Mouse (Mus musculus): ENCODE results near the gene Tuba3b.

The Tuba3b gene

DNA sequence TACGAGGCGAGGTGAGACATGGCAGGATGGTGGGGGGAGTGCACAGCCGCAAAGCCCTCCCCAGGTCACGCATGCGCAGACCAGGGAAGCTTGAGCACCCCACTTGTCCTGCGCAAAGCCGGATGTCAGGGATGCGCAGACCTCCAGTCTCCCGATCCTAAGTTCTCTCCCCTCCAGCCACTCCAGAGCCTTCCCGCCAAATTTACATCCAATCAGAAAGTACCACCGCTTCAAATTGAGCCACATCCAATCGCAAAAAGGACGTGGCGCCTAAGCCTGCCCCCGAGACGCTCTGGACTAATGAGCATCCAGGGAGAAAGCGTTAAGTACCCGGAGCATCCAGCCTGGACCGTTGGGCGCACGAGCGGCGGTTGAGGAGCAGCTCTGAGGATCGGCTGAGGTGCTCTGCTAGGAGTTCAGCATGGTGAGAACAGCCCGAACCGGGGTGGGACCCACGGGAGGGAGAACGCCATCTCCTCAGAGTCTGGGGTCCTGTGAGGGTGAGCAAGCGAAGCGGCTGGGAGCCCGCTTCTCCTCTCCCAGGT is at the start of gene Tuba3b:
Gene Tuba3b, plus strand, starts transcription at position 92 of the 545 bp plus-strand sequence.
- no peak for DNase-seq

DNA sequence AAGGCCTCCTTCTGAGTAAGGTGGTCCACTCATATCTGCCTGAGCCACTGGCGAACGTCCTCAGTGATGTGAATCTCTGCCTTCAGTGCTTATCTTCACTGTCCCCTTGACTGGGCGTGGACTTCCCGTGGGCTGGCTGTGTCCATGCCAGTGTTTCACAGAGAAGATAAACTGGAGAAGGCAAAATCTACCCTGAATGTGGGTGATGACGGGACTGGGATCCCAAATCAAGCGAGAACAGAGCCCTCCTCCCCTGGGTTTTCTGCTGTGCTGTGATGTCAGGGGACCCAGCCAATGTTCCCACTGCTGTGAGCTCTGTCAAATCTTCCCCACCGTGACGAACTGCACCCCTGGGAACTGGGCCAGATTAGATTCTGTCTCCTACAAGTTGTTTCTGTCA is 48.3 kb upstream of the Tuba3b start:
- DNase-seq = no peak

DNA sequence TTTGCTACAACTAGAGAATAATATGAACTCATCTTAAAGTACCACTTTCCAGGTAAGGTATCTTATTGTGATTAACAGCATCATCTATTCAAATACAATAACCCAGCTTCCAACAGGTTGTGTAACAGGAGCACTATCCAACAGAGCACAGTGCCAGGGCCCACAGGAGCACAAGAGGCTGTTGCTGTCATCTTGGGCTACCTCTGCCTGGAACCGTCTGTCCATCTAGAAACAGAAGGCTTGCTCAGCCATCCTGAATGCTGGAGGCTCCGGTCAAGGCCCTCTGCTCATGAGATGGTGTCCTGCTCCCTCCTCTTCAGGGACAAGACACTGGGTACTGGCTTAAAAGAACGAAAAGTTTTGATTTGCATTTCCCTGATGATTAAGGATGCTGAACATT is 47.7 kb upstream of the Tuba3b start:
- DNase-seq = no peak

DNA sequence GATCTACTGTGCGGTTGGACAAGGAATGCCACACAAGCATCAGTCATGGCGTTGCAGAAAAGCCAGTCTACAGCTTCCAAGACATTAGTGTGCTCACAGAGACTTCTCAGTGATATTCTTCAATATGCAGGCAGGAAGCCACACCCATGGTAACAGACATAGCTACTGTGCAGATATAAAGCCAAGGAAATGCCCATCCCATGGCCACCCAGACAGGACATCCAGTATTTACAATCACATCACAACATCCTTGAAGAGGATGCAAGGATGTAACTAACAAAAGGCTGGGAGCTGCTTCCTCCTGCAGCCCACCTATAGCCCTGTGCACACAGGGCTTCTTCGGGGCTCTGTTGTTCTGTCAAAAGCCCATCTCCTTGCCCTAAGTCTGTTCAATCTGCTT is 46.9 kb upstream of the Tuba3b start:
- DNase-seq = no peak

DNA sequence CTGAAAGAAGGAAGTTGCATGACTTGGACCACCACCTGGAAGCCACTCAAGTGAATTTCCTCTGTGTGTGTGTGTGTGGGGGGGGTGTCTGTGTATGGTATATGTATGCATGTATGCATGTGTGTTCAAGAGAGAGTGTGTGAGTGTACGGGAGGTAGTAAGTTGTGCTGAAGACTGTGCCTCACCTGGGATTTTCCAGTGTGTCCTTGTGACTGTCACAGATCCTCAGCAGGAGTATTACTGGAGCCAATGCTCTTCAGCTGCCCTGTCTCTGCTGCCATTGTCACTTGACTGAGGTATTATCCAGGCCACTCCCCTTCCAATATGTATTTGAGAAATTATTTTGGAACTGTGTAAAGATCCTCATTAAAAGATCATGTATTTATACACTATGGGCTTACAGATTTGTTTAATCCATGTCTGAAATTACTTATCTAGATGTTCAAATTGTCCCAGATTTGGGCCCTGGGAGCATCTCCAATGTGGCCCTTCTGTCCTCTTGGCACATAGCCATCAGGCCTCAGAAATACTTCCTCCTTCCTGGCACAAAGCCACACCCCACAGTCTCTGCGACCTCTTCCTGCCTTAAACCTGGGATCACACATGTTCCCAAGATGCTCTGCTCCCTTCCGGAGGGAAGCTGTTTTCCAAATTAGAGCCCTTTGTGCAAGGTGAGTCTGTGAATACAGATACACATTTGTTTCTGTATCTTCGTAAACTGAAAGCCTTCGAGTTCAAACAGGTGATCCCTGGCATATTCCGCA is 42.1 kb upstream of the Tuba3b start:
- no peak for DNase-seq

DNA sequence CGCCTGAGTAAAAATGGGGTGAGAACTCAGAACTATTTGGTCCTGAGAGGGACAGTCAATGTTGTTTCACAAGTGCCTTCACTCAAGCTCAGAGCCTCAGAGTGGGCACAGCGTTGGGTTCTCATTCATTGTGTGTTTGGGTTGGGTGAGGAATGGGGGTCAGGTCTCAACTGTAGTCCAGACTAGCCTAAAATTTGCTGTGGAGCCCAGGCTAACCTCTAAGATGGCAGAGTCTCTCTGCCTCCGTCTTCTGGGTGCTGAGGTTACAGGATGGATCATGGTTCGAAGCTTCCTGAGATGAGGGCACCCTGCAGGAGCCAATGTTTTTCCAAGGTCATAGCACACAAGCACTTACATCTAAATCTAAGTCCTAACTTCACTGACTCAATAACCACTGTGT is 38.8 kb upstream of the Tuba3b start:
- no peak for DNase-seq

DNA sequence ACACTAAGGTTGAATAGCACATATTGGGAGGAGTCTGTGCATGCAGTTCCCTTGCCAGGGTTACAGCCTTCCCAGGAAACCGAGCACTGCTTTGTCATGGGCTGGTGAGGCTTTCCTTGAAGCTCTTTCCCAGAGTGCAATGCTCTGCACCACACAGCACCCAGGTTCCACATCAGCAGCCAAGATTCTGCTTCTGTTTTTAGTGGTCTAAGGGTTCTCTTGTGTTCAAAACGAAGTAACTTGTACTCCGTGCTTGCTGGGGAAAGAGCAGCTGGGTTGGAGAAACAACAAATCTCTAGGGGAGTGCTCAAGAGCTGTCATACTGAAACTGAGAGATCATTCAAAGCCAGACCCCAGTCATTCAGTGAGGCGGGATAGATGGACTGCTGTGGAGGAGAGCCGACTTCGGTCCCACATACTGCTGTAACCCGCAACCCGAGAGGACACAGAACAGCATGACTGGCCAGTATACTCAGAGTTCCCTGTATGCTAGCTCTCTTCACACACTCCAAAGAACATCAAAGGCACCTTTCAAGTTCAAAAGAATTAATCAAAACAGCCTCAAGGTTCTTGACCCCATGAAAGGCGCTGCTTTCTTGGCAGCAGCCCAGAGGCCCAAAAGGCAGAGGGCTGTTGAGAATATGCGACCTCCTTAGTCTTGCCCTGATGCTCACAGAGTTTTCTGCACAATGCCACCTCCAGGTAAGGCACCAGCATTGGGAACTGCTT is 36.9 kb upstream of the Tuba3b start:
- DNase-seq = no peak

DNA sequence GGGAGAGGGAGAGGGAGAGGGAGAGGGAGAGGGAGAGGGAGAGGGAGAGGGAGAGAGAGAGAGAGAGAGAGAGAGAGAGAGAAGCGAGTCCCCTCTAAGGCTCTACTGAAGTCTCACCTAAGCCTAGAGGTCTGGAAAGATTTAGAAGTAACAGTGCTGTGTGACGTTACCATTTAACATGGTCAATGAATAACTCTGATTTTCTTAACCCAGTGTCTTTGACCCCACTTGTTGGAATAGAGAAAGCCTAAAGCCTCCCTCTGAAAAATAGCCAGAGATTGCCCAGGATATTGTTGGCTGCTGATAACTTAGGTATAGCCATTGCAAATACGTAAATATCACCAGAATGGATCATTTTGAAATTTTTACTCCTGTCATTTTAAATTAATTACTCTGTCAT is 35.8 kb upstream of the Tuba3b start:
- no peak for DNase-seq

DNA sequence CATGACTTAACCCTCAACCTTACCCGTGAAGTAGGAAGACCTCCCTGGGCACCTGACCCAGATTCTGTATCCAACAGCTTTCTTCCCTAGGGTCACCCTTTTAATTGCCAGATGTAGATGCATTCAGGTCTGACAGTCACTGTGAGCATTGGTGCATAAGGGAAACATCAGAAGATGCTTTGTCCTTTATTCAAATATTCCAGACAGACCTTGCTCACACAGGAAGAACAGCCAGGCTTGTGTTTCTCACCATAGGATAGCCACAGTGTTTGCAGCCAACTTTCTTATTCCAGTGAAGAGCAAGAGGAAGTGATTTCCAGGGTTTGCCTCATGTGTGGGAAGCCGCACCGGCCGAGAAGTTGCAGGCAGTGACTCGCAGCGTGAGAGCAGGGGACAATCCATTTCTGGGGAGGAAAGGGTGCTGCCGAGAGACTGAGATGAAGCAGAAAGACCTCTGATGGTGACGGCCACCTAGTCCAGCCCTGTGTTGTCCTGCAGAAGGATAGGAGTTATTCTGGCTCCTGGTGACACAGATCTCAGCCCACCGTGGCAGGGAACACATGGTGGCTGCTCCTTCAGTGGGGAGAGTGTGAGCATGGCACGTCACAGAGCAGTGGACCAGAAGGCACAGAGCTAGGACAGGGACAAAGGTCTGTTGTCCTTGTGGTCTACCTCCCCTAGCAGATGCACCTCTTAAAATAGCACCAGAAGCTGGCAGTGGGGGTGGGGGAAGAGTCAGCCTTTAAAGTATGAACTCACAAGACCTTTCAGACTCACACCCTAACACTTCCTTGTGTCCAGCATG is 34.0 kb upstream of the Tuba3b start:
- DNase-seq = no peak

DNA sequence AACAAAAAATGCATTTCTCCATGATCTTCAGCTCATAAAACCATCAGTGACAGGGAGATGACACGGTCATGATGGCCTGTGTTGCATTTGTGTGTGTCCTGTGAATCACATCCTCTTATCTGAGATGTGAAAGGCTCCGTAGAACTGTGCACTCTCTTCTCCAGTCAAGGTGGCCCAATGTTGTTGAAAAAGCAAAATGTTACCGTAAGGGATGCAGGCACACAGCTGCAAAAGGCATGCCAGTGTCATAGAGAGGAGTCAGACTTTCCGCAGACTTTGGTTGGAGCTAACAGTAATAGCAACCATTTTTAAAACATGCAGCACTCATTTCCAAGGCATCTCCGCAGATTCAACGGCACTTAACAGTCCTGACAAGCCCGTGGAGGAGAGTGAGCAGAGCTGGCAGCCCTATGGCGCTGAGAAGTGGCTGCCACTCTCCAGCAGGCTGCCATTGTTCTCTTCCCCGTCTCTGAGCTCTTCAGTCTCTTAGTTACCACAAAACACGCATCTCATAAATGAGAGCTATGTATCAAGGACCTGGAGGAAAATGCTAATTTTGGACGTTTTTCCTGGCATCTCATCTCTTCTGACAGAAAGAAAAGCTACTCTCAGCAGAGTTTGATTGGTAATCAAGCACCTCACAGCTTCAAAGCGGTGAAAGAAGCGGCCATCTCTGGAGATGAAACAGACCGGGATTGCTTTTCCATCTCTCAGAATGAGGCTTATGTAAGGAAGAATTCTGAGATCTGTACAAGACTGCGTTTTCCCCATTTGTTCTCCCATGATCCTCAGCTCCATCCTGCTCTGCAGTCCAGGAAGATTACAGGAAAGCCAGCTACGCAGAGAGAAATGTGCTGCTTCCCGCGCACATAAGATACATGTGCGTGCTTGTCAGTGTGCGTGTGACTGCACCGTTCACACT is 30.2 kb upstream of the Tuba3b start:
- no peak for DNase-seq

DNA sequence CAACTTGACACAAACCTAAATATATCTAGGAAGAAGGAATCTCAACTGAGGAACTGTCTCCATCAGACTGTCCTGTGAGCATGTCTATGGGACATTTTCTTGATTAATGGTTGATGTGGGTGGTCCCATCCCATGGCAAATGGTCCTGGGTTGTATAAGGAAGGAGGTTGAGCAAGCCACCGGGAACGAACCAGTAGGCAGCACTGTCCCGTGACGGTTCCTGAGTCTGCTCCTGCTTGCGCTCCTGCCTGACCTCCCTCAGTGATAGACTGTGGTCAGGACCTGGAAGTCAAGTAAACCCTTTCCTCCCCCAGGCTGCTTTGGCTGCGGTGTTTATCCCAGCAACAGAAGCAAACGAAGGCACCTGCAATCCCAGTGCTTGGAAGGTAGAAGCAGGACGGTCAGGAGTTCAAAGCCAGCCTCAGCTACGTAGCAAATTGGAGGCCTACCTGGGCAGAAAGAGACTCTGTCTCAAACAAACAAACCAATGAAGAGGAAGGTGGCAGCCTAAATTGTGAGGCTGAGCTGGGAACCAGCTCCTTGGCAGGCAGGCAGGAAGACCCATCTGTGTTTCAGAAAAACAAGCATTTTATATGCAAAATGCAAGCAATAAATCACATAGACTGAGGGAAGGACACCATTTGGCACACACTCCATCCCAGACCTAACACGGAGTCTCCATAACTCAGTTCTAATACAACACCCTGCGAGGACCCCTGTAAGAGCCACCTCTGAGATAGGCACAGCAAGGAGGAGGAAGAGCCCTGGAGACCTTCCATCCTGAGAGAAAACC is 24.9 kb upstream of the Tuba3b start:
- DNase-seq = no peak

DNA sequence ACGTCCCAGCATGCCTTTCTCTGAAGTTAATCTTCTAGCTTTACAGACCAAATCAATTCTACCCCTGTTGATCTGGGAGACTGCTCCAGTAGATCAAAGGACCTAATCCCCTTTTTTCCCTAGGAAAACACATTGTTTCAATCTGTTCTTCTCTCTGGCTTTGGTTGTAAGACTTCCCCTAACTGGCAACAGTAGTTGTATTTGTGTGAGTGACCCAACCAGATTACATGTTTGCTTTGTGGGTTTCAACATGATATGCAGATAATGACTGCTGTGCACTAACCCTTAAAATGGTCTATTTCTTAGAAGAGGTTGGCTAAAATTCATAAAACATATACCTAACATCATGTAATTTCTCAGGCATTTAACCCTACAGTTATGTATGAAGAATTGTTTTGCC is 24.0 kb upstream of the Tuba3b start:
- no peak for DNase-seq

DNA sequence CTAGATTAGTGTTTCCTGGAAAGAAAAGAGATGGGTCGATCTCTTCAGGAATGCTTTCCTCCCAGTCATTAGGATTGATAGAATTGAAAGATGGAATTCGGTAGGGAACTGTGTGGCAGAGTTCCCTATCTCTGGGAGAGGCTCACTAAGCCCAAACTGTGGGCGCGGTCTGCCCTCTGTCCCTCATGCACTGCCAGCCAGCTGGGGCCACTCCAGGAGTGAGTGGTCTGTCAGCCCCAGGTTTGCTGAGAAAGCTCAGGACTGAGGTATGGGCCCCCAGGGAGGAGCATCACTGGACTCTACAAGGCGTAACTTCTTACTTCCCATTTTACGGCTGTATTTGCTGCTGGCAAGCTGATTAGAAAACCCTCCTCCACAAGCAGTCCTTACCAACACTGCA is 23.5 kb upstream of the Tuba3b start:
- DNase-seq = no peak

DNA sequence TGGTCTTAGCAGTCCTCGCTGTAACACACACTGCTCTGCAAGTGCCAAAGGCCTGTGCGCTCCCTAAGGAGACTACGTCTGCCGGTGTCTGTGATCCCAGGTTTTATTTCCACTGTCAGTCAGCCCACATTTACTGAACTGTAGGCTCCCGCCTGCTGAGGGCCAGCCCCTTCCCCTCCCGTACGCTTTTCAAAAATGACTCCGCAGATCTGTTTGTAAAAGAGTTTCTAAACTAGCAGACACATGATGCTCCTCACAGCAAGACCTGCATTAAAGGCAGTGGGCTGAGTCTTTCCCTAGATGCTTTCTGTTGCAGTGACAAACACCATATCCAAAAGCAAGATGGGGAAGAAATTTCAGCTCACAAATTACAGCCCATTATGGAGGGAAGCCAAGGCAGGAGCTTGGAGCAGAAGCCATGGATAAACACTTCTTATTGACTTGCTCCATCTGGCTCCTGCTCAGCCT is 23.0 kb upstream of the Tuba3b start:
- no peak for DNase-seq

DNA sequence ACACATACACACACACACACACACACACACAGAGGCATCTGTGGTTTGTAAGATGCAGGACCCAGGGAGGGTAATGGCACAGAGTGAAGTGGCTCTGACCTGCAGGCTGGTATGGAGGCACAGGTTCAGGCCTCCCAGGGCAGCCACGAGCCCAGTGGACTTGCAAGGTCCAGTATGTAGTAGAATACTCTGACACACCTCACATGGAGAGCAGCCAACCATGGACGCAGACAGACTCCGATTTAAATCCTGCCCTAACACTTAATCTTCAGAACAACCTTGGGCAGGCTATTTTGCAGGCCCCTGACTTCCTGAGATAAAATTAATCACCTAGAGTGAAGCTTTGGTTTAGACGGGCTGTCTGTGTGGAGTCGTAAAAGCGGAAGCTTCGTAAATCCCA is 21.6 kb upstream of the Tuba3b start:
- DNase-seq = no peak

DNA sequence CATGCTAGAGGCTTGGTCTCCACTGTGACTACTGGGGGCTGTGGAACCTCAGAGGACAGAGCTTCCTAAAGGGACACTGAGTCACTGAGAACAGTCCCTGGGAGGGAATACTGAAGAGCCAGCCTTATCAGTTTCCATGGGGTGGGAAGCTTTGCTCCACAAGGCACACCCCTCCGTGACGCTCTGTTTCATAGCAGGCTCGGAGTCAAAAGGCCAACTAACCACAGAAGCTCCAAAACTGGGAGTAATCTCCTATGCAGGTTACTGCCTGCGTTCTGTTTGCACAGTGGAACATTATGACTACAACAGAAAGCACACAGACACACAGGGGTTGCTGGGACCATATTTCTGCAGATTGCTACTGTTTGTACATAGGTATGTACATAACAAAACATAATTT is 19.7 kb upstream of the Tuba3b start:
- DNase-seq = no peak

DNA sequence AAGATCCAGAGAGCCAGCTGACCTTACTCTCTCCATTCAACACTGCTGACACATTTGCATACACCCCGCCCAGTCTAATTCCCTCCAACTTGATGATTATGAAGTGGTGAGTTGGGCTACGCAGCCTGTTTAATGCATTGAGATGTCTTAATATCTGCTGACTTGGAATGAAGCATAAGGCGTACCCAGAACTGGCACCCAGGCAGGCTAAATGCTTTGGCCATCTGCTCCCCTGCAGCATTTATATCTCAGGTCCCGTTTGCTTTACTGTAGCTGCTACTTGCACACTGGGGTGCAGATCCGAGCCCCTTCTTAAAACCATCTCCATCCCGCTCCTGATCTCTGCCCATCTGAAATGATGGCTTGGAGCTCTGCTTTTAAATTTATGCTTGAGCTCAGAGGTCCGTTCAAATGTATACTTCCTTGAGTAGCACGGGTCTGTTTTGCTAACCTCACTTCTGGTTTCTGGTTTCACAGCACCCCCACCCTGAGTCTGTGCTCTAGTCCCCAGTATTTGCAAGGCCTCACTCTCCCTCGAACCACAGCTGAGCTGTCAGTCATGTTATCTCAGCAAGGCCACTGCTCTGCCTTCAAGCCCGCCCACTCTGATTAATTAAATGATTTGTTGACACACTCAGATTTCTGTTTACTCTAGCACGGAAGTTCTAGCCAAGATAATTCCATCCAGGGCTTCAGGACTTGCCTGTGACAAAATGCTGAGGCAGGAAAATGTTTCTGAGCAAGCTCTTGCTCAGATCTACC is 16.6 kb upstream of the Tuba3b start:
- DNase-seq = no peak

DNA sequence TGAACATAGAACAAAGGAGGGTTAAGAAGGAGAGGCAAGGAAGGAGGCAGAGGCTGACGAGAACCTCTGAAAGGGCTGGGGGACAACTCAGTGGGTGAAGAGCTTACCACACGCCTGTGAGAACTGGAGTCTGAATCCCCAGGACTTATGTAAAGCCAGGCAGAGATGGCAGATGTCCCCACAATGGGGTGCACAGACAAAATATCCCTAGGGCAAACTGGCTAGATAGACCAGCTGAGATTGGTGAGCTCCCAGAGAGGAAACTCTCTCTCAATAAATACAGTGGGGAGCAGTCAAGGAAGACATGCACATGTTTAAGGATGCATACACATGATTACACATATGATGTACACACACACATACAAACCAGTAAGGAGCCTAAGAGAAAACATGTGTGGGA is 11.4 kb upstream of the Tuba3b start:
- no peak for DNase-seq

DNA sequence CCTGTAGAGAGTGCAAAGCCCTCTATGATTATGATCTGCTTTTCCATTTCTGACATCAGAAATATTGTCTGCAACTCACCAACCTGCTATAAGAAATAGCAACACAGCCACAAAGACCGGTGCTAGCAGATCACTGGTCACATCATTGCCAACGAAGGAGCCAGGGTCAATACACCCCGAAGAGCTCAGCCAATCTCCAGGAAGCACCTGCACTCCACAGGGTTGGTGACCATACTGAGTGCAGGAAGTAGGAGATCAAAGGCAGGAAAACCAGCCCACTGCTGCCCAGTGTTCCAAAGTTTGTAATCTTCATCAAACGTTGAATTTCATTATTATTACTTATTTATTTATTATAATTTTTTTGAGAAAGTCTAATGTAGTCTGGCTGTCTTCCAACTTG is 10.9 kb upstream of the Tuba3b start:
- DNase-seq = no peak

DNA sequence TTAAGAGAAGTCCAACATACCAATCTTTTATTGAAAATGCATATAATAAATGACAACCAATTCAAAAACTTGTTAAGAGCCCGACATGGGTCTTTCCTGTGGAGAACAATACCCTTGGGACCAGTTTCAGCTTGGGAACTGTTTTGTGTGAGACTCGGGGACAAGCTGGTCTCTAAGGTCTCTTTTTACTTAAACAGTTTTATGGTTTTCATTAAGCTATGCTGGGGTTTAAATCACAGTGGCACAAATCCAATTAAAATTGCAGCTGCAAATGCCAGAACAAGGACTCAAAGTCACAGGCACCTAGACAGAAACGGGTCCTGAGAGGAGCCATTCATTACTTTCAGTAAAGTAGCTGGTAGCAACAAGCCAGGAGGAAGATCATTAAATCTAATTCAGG is 10.4 kb upstream of the Tuba3b start:
- DNase-seq = no peak

DNA sequence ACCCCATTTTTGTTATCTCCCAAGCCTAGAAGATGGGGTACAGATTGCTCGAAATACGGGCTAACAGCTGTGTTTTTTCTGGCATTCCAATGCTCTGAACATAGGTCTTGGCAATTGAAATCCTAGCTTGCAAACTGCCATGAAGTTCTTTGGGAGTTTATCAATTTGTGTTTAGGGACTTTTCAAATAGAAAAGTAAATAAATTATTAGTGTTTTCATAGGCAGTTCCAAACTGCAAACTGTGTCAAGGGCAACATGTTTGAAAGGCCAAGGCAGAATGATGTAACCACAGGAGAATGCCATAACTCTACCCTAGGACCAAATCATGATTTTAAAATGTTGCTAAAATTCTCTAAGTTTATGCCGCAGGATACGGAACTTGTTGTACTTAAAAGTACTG is 7.8 kb upstream of the Tuba3b start:
- no peak for DNase-seq

Data from thymus, adult 18-20 months (tissue).